Mouse (Mus musculus) T-helper 1 cell (primary cell): ENCODE data around the gene Efemp2.
"Not testable (repeated sequence)": the region's sequence is repeated elsewhere in the genome, so short reads cannot be mapped to it uniquely, and the experiment has no call there.

ENCODE experiments used
- in situ Hi-C: fragments of 300-600 bp; cut with MboI, MseI; formaldehyde crosslinking; loops from one replicate; pipeline ENCODE4 v1.15.1; 2025; ENCODE audit warnings: high pct_unique_total_duplicates

The Efemp2 gene

DNA sequence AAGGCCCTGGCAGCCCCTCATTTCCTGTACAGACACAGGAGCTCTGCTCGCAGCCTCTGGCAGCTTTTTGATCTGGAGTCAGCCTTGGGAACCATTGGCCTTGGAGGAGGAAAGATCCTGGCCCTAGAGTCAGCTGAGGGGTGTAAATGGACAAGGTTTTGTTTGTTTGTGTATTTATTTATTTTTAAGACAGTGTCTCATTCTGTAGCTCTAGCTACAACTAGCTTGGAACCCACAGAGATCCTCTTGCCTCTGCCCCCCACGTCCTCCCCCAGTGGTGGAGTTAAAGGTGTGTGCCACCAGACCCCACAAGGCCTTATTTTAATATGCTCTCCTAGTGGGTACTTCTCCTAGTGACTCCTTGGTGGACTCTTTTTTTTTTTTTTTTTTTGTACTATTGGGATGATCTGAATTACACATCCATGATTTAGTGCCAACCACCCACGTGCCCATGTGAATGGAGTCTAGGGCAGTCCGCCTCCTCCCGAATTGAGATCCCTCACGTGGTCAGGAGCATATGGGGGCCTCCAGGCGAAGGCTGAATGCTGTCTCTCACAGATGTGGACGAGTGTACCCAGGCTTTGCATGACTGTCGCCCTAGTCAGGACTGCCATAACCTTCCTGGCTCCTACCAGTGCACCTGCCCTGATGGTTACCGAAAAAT, 3.4 kb downstream of the Efemp2 start:
- in situ Hi-C loops: no loop called here

DNA sequence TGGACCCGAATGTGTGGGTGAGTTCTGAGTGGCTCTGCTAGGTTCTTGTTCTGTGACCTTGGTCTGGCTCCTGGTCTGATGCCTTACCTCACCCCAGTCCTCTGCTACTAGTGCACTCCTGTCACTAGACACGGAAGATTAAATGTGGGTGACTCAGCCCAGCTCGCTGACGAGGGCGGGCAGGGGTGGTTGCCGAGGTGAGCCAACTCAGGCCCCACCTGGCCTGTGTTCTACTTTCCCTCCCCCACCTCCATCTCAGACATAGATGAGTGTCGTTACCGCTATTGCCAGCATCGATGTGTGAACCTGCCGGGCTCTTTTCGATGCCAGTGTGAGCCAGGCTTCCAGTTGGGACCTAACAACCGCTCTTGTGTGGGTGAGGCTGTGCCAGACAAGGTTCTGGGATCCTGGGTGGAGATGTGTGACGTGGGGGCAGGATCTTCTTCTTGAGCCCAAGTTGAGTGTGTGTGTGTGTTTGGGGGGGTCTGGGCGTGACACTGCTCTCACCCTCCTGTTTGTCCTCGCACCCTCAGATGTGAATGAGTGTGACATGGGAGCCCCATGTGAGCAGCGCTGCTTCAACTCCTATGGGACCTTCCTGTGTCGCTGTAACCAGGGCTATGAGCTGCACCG, 4.0 kb downstream of the Efemp2 start:
- in situ Hi-C loops: no loop called here

DNA sequence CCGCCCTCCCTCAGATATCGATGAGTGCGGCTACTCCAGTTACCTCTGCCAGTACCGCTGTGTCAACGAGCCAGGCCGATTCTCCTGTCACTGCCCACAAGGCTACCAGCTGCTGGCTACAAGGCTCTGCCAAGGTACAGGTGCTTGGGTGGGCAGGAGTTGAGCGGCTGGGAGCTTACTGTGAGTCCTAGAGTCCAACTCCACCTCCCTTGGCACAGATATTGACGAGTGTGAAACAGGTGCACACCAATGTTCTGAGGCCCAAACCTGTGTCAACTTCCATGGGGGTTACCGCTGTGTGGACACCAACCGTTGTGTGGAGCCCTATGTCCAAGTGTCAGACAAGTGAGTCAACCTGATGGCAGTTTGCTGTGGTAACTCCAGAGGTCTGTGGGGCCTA, 6.3 kb downstream of the Efemp2 start:
- in situ Hi-C loops: no loop called here

DNA sequence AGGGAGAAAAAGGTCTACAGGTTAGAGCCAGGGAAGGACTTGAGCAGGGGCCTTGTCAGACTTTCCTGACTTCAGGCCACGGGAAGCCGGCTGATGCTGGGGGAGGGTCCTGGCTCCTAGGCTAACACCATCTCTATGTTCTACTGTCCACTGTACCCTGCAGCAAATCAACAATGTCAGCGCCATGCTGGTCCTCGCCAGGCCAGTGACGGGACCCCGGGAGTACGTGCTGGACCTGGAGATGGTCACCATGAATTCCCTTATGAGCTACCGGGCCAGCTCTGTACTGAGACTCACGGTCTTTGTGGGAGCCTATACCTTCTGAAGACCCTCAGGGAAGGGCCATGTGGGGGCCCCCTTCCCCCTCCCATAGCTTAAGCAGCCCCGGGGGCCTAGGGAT, 7.6 kb downstream of the Efemp2 start:
- in situ Hi-C loops: no loop called here

DNA sequence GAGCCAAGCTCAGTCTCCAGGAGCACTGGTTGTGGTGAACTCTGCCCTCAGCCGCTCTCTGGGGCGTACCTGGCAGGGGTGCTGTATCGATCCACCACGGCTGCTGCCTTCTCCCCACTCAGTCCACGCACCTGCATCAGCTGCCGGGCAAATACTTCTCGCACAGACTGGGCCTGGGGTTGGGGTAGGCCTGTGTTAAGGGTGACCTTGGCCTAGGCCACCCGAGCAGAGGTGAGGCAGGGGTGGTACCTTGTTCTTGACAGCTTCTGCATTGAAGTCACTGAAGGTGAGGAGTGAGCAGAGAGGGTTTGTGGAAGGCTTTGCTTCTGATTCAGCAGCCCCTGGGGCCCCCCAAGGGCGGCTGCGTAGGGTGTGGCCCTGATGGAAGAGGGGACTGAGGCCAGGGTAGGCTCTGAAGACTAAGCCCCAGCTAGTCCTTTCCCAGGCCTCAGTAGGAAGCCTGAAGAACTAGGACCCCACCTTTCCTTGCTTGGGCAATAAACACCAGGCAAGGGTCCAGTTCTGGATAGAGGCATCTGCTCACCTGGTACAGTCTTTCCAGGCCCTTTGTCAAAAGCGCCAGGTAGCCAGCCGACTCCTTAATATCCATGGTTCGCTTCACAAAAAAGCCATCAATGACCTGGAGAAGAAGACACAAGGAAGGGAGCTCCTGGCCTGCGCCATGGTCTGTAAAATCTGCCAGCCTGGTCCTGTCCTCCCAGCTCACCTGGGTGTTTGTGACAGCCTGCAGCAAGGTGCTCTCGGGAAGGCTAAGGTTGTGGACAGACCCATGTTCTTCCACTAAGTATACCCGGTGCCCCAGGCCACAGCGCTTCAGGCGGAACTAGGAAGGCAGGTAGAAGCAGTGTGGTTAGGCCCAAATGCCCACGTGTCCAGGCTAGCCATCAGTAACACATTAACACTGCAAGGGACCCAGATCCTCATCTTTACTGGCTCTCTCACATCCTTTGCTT, 9.9 kb downstream of the Efemp2 start:
- in situ Hi-C loops: no loop called here

DNA sequence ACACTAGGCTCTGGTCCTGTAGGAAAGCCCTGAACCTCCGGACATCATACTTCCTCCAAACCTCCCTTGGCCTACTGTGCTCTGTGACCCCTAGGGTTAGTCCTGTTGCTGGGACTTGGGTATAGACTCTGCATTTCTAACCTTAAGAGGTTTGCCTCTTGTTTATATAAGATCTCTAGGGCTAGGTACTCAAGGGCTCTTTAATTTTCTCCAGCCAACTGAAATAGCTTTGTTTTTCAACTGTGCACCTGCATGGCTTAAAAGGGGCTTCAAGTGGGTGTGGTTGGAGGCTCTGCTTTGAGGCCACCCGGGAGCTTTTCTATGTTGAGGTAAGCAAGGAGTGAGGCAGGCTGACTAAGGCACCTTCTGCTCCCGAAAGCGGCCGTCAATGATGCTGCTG, 10.7 kb downstream of the Efemp2 start:
- in situ Hi-C loops: no loop called here

DNA sequence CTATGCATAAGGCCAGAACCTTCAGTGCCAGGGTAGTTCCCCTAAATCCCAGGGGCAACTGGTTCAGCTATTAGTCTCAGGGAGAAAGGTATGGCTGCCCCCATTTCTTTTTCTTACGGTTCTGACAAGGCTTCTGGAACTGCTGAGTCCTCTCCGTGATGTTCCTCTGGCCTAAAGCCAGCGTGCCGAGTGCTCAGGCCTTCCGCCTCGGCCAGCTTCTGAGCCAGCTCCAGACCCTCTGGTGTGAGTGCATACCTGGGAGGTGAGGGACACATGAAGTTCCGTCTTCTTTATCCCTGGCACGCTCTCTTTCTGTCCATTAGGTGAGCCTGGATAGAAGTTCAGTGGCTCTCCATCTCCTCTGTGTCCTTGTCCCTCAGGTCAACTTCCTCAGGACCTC, 11.6 kb downstream of the Efemp2 start:
- in situ Hi-C loops: no loop called here

DNA sequence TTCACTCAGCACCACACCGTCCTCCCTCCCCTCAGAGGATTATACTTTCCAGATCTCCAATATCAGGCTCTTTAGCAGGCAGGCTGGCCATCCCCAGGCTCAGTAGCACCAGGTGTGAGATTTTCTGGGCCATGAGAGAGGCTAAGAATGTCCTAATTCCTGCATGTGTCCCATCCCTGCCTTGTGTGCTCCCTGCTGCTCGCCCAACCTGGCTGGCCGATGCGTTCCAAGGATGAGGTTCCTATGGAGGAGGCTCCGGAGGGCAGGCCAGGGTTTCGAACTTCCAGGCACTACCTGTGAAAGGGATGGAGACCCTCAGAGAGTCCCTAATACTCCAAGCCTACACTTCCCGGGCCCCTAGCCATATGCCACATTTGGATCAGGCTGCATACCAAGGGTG, 12.1 kb downstream of the Efemp2 start:
- in situ Hi-C loops: no loop called here

DNA sequence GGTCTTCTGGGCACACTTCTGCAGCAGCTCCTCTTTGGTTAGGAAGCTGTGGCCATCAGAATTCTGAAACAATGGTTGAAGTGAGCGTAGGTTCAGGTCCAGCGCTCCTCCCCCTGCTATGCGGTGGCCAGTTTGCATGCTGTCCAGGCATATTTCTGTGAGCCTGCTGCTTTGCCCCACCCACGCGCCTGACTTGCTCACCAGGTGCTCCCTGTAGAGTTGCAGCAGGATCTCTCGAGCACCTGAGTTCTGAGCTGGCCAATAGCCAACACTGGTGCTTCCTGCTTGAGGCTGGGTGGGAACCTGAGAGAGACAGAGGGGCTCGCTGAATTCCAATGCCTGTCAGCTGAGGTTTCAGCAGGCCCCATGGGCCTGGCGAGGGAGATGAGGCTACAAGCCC, 12.5 kb downstream of the Efemp2 start:
- in situ Hi-C loops: no loop called here

DNA sequence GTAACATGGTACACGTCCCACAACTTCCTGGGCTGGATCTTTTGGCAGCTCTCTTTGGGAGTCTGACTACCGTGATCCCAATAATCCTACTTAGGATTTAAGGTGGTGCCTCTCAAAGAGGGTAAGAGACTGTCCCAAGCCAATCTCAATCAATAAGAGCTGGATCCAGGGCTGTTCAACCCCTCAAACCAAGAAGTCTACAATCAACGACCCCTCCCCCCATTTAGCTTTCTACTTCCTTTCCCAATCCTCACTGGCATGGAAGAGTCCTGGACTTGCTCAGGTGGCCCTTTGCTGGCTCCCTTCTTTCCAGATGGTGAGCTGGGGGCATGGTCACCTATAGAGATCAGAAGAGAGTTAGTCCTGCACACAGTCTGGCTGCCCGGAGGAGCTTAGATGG, 13.0 kb downstream of the Efemp2 start:
- in situ Hi-C loops: no loop called here

DNA sequence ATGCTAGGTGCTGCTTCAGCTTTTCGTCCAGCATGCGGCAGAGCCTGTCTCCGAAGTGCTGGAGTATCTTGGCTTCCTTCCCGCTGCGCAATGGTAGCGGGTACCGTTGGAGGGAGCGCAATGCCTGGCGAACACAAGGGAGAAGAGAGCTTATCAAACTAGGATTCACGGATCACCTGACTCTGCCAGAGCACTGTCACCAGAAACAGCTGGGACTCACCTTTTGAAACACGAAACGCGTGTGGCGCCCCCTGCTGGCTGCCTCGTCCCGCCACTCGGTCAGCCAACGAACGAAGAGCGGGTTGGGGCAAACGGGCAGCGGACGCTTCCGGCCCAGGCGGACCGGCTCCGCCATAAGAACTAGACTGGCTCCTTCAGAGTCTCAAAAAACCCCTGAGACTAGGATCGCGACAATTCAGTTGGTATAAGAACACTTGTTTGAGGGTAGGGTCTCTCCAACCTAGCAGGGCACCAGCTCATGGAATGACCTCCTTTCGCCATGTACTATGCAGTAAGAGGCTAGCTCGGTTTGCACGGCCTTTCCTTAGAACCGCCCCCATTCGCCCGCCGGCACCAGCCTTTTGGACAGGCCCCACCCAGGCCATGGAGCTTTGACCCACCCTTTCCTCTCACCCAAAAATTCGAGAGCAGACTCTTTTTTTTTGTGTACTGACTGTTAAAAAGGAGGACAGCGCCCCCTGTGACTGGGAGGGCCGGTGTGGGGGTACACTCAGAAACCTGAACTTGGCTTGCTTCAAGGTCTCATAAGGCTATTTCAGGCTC, 14.2 kb downstream of the Efemp2 start, which contains the start of gene Mus81:
TSS of gene Mus81 (minus strand) at position 635 of the 783 bp plus-strand sequence.
- in situ Hi-C loops: no loop called here

DNA sequence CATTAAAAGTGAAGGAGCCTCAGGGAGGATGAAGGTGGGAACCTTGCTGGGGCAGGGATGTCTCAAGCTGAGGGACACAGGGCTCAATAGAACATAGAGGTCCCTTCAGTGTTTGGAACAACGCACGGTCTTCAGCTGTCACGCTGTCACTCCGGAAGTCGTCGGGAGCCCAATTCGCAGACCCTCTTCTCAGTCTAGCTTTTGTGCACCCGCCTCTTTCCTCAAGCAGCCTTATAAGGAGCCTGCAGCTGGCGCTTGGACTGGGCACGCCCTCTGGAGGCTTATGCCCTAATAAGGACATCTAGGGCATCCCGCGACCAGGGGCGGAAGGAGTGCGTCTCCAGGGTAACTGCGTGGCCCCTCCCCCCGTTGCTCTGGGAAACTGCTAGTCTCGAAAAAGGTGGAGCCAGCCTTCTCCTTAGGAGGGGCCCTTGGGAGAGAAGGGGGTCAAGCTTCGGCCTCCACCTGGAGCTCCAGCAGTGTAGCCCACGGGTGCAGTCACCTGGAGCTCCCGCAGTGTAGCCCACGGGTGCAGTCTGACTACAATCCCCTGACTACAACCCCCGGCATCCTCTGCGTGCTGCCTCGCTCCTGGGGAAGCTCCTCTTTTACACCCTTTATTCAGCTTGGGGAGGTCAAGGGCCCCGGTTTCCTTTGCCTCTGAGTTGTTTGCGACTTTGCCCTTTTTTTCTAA, 15.3 kb downstream of the Efemp2 start:
- in situ Hi-C loops: no loop called here

DNA sequence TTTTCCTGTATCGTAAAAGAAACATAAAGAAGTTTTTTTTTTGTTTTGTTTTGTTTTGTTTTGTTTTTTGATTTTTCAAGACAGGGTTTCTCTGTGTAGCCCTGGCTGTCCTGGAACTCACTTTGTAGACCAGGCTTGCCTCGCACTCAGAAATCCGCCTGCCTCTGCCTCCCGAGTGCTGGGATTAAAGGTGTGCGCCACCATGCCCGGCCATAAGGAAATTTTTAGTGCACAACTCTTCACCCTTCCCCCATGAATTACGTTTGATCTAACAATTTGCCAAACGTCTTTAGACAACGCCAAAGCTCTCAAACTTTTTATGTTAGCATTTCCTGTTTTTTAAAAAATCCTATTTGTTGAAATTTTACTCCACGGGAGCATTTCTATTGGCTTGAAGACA, 16.0 kb downstream of the Efemp2 start:
- in situ Hi-C loops: not testable (repeated sequence)

DNA sequence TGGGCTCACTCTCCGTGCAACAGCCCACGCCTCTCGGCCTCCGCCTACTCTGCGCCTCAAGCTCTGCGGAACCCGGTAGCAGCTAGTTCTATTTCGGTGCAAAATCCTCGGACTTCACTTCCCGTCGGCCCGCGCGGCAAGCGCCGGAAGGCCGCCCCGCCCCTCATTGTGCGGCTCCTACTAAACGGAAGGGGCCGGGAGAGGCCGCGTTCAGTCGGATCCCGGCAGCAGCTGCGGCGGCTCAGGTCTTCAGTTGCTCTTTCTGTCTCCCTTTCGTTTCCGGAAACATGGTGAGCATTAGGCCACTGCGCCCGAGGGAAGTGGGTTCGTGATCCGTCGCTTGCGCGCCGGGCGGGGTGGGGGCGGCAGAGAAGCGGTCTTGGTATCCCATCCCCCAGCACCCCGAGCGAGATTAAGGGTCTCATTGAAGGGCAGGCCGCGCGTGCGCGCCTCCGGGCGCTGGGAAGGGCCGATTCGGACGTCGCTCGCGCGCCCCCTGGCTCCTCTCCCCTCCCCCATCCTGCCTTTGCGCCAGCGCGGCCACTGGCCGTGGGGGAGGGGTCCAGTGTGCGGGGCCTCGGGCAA, 16.7 kb downstream of the Efemp2 start, which contains the start of gene Cfl1:
TSS of gene Cfl1 (plus strand) at position 143 of the 585 bp plus-strand sequence.
- in situ Hi-C loops: no loop called here

DNA sequence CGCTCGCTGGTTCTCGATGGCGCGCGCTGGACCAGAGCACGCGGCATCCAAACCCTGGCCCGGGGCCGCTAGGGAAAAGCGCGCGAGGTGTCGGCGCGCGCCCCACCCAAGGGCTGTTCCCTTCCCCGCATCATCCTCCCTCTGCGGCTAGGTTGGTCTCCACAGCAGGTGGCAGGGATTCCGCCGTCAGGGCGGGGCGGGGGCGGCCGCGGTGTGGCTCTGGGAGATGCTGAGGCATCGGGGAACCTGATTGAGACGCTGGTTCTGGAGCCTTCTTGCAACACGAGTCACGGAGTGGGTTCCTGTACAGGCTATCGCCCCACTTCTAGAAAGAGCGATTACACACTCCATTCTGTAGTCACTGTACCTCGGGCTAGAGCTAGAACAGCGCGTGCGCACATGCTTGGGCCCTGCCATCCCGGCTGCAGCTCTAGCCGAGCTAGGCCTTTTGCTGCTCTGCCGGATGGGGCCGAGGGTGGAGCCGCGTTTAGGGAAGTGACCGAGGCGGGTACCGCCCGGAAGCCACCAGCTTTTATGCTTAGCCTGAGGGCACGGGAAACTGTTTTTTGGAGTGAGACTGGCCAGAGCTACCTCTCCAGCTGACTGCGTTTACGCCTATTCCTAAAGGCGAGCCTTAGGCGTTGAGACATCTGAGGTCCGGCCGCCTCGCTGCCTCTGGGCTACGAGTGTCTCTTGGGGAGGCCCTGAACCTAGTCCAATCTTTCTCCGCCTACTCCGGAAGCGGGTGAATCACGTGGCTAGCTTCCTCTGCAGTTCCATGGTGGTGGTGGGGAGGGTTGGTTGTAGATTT, 17.3 kb downstream of the Efemp2 start:
- in situ Hi-C loops: no loop called here

DNA sequence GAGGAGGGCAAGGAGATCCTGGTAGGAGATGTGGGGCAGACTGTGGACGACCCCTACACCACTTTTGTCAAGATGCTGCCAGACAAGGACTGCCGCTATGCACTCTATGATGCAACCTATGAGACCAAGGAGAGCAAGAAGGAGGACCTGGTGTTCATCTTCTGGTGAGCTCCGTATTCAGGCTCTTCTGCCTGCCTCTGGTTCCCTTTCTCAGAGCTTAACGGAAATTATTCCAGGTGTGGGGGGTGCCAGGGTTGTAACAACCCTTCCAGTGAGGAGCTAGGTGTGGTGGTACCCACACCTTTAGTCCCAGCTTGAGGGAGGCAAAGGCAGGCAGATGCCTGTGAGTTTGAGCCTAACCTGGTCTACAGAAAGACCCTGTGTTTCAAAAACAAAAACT, 18.9 kb downstream of the Efemp2 start:
- in situ Hi-C loops: no loop called here

DNA sequence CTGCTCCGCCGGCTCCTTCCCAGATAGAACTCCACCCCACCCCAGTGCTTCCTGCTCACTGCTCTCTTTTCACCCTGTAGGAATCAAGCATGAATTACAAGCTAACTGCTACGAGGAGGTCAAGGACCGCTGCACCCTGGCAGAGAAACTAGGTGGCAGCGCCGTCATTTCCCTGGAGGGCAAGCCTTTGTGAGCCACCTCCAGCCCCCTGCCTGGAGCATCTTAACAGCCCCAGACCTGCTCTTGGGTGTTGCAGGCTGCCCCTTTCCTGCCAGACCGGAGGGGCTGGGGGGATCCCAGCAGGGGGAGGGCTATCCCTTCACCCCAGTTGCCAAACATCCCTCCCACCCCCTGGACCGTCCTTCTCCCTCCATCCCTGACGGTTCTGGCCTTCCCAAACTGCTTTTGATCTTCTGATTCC, 19.6 kb downstream of the Efemp2 start:
- in situ Hi-C loops: not testable (repeated sequence)

DNA sequence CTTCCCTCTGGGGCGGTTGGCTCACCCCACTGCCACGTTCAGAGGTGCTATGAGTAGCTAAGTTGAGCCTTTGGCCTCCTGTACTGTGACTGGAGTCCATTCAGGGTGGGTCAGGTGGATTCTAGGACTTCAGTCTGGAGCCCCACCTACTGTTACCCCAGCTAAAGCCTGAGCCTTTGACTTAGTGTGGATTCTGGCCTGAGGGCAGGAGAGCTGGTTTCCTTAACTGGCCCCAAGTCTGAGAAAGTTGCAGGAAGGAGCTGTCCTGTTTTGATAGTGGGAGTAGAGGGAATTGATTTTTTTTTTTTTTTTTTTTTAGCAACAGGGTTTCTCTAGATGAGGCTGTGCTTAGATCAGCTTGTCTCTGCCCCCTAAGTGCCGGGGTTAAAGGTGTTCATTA, 20.6 kb downstream of the Efemp2 start:
- in situ Hi-C loops: no loop called here

DNA sequence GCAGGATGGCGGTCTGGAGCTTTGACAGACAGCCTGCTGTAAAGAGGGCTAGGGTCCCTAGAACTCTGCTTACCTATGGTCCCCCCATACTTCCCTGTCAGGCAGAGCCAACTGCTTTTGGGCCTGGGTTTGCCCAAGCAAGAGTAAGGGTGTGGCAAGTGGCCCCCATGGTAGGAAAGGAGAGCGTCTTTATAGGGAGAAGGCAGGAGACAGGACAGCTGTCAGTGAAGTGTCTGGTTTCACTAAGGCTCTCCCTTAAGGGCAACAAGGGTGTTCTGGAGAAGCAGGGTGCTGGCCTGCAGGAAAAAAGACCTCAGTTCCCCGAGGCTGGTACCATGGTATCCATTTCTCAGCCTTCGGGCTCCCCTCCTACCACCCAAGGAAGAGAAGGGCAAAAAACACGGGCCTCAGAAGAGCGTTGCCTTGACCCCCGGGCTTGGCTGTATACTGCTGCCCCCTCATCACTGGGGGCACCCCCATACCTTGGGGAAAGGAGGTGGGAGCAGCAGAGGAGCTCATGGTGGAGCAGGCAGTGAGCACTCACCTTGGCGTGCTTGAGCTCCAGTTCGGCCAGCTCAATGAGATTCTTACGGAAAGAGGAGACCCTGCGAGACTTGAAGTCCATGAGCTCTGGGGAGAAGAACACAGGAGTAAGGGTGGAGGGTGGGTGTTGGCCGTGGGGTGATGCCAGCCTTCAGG, 21.7 kb downstream of the Efemp2 start:
- in situ Hi-C loops: no loop called here
